Mouse (Mus musculus) kidney, postnatal 25 days (tissue): ENCODE data around the gene H2-K1.

ENCODE experiments used
- DNase-seq, 2 experiments: peaks; one replicate each; pipeline ENCODE4 v3.0.0; 2021; ENCODE audit warnings: mixed read lengths in 2 of 2

The H2-K1 gene

DNA sequence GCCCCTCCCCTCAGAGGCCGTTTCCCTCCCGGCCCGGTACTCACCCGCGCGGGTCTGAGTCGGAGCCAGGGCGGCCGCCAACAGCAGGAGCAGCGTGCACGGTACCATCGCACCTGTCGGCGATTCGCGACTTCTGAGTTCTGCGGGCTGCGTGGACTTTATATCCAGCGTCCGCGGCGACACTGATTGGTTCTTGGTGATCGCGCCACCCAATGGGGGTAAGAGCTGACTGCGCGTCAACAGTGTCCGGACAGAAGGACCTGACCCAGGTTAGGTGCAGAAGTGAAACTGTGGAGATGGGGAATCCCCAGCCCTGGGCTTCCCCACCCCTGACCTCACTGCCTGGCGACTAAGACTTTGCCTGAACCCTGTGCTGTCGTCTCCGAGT, at the start of gene H2-K1:
Gene H2-K1 (minus strand): TSS at position 198 of the 388 bp plus-strand sequence.
- DNase-seq = peak; percentile 95 to 97

DNA sequence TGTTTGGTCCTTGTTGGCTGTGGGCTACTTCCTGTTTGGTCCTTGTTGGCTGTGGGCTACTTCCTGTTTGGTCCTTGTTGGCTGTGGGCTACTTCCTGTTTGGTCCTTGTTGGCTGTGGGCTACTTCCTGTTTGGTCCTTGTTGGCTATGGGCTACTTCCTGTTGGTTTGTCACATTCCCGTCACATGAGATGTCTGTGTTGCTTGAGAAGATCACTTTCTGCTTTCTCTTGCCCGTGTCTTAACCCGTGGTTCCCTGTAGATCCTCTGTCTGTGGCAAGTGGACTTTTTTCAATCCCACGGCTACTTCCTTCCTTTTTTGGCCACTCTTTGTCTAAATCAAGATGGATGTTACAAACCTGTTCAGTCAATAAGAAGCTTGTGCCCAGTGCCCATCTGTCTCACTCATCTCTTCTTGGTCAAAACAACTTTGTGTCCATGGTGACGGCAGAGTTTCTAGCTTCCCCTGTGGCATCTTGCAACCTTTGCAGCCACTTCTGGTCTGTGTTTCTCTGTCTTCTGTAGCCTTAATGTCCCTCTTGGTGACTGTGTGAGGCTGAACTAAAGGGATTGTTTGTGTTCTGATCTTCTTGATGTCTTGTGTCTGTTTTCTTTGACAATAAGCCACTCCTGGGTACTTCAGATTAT, 47.4 kb upstream of the H2-K1 start:
- DNase-seq = no peak

DNA sequence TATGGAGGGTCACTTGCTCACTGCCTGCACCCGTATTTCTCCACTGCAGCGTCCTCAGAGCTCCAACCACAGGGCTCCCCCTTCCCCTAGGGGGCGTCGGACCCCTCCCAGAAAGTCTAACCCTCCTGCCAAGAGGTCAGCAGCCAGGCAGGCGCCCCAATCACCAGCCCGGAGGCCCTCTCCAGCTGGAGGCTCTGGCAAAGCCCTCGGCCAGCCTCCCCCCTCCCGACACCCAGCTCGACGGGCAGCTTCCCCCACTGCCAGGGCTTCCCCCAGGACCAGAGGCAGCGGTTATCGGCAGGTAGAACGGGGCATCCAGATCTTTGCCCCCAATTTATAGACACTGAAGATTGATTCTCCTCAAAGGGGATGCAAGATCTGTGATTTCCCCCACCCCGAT, 45.8 kb upstream of the H2-K1 start:
- DNase-seq = no peak

DNA sequence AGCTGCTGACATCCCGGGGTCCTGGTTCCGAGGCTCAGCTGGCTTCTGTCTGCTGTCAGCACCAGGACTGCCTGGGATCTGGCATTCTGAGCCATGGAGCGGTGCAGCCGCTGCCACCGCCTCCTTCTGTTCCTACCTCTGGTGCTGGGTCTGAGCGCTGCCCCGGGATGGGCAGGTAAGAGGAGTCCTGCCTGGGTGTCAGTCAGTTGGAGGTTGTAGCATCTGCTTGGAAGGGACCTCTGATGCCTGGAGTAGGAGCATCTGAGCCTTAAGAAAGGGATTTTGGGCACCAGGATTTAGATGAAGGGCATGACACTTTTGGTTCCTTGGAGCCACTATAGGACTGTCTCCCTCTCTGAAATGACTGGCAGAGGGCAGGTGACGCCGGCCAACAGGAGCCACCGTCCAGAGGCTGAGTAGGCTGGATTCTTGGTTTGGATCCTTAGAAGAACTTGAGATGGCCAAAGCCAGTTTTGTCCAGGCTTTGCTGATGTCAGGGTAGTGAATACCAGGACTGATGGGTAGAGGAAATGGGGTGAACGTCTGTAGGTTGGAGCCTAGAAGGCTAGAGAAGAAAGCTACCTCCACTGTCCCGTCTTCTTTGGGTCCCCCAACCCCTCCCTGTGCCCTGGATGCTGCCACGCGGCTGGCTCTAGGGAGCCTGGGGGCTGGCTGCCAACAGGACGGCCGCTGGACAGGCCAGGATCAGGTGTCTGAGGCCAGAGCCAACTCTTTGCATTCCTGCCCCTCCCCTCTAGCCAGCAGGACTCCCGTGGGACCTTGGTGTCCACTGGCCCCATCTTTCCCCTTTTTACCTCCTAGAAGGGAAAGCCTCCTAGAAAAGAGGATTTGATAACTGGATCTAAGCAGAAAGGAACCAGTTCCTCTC, 39.7 kb upstream of the H2-K1 start:
- DNase-seq = no peak

DNA sequence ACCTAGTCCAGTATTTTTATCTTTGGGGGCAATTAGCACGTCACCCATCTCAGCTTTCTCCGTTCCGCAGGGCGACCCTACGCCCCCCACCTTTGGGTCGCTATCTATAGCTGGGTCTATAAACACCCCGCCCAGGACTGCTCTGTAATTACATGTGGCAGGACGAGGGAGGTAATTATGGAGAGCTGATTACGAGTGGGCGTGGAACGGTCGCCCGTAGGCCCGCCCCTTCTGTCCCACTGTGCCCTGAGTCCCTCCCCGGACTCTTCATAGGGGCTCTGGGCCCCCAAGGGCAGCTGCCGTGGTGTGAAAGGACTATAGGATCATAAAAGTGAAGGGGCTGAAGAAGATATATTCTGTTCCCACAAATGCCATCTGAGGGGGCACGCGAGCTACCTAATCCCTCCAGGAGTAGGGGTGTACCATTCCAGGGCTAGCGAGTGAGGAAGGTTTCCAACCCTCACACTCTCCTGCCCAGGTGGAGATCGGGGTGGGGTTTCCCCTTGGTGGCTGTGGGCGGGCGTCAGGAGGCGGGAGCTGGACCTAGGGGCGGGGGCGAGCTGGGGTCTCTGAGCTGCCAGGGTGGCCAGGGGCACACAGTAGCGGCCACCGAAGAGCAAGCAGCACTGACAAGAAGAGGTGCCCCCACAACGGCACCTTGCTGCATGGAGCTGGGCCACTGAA, 38.9 kb upstream of the H2-K1 start, which contains the start of gene Col11a2:
Gene Col11a2 (plus strand): TSS at position 560 of the 684 bp plus-strand sequence.
- no peak for DNase-seq

DNA sequence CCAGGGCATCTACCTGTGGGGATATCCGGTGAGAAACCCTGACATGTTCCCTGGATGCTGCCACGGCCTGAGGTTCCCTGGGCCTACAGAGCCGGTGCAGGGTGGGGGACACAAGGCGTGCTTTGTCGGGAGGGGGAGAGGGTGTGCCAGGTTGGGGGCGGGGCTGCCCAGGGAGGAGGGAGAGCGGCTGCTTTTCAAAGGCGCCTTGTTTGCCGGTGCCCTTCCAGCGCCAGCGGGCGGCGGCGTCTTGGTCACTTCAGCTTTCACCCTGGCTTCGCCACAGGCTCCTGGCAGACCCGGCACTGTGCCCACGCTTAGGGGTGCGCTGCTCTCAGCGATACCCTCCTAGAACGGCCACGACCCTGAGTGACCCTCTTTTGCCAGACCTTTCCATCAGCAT, 38.3 kb upstream of the H2-K1 start:
- DNase-seq = no peak

DNA sequence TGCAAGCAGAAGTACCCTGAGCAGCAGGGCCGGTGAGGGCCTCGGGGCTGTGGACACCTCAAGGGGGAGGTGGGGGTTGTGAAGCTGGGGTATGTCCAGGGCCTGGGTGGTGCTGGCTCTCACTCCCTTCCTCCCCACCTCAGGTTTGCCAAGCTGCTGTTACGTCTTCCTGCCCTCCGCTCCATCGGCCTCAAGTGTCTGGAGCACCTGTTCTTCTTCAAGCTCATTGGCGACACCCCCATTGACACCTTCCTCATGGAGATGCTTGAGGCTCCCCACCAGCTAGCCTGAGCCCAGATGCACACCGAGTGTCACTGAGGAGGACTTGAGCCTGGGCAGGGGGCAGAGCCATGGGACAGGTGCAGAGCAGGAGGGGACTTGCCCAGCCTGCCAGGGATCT, 37.1 kb upstream of the H2-K1 start:
- no peak for DNase-seq

DNA sequence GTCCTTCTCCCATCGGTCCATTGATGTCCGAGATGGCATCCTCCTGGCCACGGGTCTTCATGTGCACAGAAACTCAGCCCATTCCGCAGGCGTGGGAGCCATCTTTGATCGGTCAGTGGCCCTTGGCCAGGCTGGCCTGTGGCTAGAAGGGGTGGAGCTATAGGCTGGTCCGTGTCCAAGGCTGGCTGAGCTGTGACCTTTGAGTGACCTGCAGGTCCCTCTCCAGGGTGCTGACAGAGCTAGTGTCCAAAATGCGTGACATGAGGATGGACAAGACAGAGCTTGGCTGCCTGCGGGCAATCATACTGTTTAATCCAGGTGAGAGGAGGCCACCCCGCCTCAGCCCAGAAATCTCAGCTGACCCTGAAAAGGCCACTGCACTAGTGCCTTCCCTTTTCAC, 36.5 kb upstream of the H2-K1 start:
- peak; percentile 70 to 78 for DNase-seq

DNA sequence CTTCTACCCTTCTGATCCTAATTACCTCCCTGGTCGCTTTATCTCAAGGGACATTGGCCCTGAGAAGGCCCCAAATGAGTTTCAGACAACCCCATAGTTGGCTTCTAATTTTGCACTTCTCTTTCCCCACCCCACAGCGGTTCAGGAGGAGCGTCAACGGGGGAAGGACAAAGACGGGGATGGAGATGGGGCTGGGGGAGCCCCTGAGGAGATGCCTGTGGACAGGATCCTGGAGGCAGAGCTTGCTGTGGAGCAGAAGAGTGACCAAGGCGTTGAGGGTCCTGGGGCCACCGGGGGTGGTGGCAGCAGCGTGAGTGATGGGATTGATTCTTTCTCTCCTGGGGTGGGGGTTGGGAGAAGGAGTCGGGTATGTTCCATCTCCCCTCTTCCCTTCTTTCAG, 35.4 kb upstream of the H2-K1 start:
- peak in 1 of 2 experiments; percentile 34 for DNase-seq

DNA sequence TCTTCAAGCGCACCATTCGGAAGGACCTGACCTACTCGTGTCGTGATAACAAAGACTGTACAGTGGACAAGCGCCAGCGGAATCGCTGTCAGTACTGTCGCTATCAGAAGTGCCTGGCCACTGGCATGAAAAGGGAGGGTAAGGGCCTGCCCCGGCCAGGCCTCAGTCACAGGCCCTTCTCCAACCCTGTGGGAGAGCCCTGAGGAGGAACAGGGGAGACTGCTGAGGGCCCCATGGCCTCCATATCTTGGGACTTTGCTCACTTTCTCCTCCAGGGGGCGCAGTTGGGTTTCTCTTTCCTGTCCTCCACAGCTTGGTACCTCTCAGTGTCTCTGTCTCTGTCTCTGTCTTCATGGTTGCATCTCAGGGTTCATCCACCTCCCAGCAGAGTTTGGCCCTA, 33.9 kb upstream of the H2-K1 start:
- peak; percentile 67 to 75 for DNase-seq

DNA sequence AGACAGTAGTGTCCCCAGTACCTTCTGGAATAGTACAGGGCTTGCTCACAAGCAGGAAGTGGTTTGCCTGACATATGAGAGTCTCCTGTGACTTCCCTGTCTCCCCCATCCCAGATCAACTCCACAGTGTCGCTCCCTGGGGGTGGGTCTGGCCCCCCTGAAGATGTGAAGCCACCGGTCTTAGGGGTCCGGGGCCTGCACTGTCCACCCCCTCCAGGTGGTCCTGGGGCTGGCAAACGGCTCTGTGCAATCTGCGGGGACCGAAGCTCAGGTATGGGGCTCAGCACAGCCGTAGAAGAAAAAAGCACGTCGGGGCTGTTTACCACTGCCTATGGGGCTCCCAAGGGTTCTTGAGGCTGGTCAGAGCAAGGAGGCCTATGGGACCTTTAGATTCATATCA, 33.3 kb upstream of the H2-K1 start:
- DNase-seq = peak in 1 of 2 experiments; percentile 40

DNA sequence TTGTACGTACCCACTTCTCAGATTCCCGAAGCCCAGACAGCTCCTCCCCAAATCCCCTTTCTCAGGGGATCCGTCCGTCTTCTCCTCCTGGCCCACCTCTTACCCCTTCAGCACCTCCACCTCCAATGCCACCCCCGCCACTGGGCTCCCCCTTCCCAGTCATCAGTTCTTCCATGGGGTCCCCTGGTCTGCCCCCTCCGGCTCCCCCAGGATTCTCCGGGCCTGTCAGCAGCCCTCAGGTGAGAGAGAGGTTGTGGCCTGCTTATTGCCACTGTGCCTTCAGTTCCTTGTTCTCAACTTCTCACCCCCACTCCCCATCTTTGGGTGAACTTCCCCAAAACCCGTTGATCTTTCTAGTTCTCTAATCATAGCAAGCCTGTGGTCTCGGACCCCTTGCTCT, 32.7 kb upstream of the H2-K1 start:
- peak in 1 of 2 experiments; percentile 58 for DNase-seq

DNA sequence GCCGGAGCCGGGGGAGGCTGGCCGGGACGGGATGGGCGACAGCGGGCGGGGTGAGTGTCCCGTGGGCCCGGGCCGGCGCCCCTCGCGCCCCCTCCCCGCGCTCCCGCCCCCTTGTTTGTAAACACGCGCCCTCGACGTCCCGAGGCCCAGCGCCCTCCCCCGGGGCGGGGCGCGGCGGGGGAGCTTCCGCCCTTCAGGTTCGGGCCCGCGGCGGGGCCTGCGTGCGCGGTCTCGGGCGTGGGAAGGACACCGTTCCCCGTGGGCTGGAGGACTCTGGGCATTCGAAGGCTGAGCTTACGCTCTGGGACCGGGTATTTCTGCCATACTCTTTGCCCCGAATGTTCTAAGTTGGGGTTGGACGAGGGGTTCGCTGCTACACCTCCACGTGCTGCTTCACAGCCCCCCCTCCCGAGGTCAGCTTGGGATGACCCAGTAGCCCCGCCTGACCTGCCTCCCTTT, 32.1 kb upstream of the H2-K1 start:
- peak; percentile 67 to 90 for DNase-seq

DNA sequence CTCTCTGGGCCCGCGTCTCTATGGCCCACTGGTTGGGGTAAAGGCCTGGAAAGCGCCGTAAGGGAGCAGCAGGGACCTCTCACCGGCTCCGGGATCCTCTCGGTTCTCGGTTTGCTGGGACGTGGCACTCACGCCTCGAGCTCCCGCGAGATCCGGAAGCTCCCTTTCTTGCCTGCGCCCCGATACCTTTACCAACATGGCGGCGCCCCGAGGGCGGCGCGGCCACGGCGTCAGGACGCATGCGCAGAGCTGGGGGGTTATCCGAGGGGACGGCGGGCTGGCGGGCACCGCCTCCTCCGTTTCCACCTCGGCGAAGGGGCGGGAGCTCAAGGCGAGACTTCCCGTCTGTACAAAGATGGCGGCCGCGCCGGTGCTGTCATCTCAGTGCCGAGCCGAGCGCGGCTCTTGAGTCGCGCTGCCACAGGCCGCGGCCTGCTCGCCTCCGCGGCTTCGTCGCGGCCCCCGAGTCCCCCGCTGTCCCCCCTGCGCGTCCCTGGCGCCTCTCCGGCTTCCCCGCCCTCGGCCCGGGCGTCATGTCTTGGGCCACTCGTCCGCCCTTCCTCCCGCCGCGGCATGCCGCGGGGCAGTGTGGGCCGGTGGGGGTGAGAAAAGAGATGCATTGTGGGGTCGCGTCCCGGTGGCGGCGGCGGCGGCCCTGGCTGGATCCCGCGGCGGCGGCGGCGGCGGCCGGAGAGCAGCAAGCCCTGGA, 31.5 kb upstream of the H2-K1 start, which contains the start of the genes Slc39a7 and Rxrb:
Gene Slc39a7 (minus strand): TSS at position 218 of the 709 bp plus-strand sequence.
Gene Rxrb (plus strand): TSS at position 348 of the 709 bp plus-strand sequence.
- peak; percentile 97 to 98 for DNase-seq

DNA sequence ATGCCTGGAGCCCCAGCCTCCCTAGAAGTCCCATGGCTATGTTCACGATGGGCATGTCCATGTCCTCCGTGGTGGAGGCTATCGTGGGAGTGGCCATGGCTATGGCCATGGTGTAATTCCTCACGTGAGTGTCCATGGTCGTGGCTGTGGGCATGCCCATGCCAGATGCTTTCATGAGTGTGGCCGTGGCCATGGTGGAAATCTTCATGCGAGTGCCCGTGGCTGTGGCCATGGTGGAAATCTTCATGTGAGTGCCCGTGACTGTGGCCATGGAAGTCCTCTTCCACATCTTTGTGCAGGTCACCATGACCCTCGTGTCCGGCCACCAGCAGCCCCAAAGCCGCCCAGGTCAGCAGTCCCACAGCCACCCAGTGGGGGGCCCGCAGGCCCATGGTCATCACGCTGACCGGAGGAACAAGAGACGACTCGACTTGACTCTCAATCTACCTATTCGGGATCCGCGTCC, 30.7 kb upstream of the H2-K1 start:
- DNase-seq = no peak

DNA sequence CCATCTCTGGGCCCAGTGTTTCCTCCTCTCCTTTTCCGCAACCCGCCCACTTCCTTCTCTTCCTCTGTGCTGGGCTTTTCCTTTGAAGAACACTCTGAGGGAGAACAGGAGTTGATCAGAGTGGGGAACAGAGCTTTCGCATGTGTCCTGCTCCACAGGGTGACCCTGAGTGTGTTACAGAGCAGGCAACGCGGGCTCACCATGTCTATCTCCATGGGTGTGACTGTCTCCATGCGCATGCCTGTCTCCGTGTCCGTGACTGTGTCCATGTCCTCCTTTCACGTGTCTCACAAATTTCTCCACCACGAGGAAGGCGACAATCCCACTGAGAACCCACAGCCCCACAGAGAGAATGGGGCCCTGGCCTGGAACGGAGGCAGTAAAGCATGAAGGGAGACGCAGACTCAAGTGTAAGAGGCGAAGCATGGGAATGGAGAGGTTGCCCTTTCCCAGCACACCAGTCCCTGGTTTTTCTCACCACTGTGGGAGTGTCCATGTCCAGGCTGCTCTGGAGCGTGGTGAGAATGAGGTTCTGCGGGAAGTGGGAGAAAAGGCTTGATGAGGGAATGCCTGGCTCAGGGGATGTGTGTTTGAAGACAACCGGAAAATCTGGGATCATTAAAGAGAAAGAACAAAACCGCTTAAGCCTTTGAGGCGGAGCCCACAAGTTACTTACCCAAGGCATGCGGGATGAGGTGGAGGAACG, 29.9 kb upstream of the H2-K1 start:
- no peak for DNase-seq

DNA sequence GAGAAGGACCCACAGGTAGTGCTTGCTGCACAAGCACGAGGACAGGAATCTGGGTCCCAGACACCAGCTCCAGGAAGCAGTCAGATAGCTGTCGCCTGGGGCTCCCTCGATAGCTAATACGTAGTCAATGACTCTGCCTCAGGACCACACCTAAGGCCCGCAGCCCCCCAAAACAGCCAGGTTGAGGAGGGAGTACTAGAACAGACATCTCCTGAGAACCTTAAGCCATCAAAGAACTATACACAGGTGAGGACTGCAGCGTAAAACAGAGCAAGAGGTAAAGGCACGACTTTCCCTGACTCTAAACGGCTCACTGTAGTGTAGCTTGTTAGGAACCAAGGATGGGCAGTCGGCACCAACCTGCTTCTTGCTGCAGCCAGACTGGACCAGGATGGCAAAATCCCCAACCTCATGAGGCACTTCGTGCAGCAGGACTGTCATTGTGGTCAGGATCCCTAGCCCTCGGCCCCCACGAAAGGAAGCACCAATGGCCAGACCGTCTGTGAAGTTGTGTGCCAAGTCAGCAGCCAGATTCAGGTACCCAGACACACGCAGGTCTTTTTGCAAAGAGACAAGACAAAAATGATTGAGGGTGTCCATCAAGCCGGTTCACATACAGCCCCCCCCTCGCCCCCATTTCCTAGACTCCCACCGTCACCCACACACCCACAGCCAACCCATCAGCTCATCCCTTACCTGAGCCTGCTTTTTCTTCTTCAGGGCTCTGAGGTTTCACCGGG, 29.2 kb upstream of the H2-K1 start:
- peak in 1 of 2 experiments; percentile 35 for DNase-seq

DNA sequence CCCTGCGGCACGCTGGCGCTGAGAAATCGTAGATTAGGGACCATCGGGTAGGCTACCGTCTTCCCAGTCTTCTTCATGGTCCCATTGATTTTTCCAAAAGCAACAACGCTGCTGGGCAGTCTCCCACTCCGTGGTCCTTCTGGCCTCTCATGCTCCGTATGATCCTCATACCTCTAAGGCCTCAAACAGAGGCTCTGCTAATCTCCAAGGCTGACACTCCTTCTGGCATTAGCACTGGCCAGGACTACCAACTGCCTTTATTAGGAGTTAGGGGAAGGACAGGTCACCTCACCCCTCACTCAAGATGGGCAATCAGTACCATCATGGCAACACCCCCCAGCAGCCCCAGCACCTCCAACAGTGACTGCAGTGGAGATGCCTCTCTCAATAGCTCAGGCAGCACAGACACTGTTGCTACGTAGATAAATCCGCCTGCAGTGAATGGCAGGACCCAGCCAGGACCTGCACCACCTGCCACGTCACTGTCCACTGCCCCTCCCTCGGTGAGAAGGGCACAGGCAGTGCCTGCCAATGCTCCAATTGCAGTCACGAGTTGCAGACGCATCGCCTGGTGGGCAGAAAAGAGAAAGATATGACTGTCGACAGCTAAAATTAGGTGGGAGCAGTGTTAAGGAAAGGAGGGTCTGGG, 28.5 kb upstream of the H2-K1 start:
- DNase-seq = peak in 1 of 2 experiments; percentile 41

DNA sequence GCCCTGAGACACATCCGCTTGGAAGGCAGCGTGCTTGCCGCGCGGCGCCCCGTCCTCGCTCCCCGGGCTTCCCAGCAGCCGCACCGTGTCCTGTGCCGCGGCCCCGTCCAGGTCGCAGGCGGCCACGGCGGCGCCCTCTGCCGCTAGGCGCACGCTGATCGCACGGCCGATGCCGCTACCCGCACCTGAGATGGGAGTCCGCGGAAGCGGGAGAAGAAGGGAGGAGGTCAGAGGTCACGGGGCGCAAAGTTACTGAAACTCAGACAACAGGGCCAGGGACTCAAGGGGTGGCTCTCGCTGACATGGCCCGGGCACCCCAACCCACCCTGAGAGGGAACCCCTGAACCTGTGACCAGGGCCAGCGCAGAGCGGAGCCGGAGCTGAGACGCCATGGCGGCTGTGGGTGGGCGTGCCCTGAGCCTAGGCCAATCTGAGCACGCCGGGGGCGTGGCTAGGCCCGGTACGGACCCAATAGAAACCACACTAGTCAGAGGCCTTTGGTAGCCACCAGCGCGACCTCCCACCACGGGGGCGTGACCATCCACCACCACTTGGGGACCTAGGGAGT, 27.6 kb upstream of the H2-K1 start, which contains the start of gene H2-Ke6:
Gene H2-Ke6 (minus strand): TSS at position 405 of the 568 bp plus-strand sequence.
- peak; percentile 97 to 98 for DNase-seq
